Mouse (Mus musculus) NIH3T3 (cell line): ENCODE data around the gene Ecd.
"Not testable (repeated sequence)": the region's sequence is repeated elsewhere in the genome, so short reads cannot be mapped to it uniquely, and the experiment has no call there.

Experiments
- DNase-seq: peaks from one replicate; pipeline ENCODE4 v3.0.0-alpha.2; 2012; ENCODE audit warnings: low read depth

Gene Ecd

GRCm38 (mm10) chr14:20324196-20324595, 23.7 kb downstream of the Ecd start:
- no peak for DNase-seq

GRCm38 (mm10) chr14:20319420-20319819, 28.5 kb downstream of the Ecd start:
- peak; percentile 47 for DNase-seq

GRCm38 (mm10) chr14:20315137-20315536, 32.8 kb downstream of the Ecd start:
- DNase-seq = no peak

GRCm38 (mm10) chr14:20305085-20305484, 42.8 kb downstream of the Ecd start:
- not testable (repeated sequence) for DNase-seq

GRCm38 (mm10) chr14:20298131-20298530, 49.8 kb downstream of the Ecd start:
- DNase-seq = peak; percentile 90

GRCm38 (mm10) chr14:20297616-20298015, 50.3 kb downstream of the Ecd start:
- peak; percentile 30 for DNase-seq

- no peak for DNase-seq
These were observed 53.0 kb downstream of the Ecd start for GRCm38 (mm10) chr14:20294947-20295346.

- DNase-seq = peak; percentile 92
These were observed 53.6 kb downstream of the Ecd start, which contains the start of gene Nudt13 for GRCm38 (mm10) chr14:20294117-20294892. Gene Nudt13, plus strand, starts transcription at chr14:20294697.

GRCm38 (mm10) chr14:20291391-20291790, 56.5 kb downstream of the Ecd start:
- DNase-seq = no peak
